Mouse (Mus musculus): Measurements from ENCODE around the gene Cdc14a. TPM values are rescaled to one million over a fixed set of nuclear protein-coding genes. Genes with fewer than 3 reads are reported as not detected.
A peak's percentile ranks its signal among the peaks of the same experiment; 100 is the strongest.
"Not testable (repeated sequence)": the region's sequence is repeated elsewhere in the genome, so short reads cannot be mapped to it uniquely, and the experiment has no call there.

The Cdc14a gene
- polyA plus RNA-seq, 3 experiments from 2014 or later: 10.1 to 13.1 (median 12.5) TPM

GRCm38 (mm10) chr3:116368868-116369437 lies 54.9 kb downstream of the Cdc14a start:
- ATAC-seq: peak; percentile 23

GRCm38 (mm10) chr3:116366125-116366524 lies 57.7 kb downstream of the Cdc14a start:
- no peak for ATAC-seq

- no peak for ATAC-seq
Measured at GRCm38 (mm10) chr3:116361906-116362305, 61.9 kb downstream of the Cdc14a start.

GRCm38 (mm10) chr3:116361101-116361500 lies 62.7 kb downstream of the Cdc14a start:
- ATAC-seq: no peak

DNA sequence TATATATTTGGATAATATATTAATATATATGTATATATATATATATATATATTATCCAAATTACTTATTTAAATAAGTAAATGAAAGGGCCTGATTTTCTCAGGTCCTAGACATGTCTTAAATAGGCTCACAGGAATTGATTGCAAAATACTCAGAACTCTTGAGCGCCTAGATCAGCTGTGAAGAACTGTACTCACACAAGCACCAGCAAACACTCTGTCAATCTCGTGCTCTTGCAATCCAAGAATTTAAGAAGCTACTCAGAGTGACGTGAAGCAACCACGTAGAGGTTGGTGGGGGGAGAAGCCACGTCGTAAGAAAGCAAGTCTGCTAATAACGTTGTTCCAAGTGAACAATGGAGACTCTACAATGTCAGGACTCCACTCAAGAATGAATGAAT lies 66.0 kb downstream of the Cdc14a start:
- ATAC-seq: no peak

DNA sequence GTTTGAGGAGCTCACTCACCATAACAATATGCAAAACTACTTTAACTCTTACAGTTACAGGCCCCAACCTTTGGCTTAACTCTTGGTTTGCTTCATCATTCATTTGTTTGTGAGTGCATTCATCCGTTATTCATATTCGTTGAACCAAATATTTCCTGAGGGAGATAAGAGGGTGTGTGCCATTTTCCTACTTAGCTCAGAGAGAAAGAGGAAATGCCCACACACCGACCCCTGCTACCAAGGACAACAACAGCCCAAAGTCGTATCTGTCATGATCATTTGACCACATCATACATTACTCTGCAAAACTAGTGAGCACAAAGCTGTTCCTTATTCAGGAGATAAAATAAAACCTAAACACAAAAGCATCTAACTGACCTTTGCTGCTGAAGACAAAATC lies 66.7 kb downstream of the Cdc14a start:
- no peak for ATAC-seq

GRCm38 (mm10) chr3:116355026-116355788 lies 68.6 kb downstream of the Cdc14a start:
- no peak for ATAC-seq

GRCm38 (mm10) chr3:116352486-116352885 lies 71.3 kb downstream of the Cdc14a start:
- no peak for ATAC-seq

GRCm38 (mm10) chr3:116350389-116350967 lies 73.4 kb downstream of the Cdc14a start:
- ATAC-seq: no peak

- ATAC-seq: not testable (repeated sequence)
Measured at GRCm38 (mm10) chr3:116347571-116347970, 76.3 kb downstream of the Cdc14a start.

- ATAC-seq: no peak
Measured at GRCm38 (mm10) chr3:116345245-116345644, 78.6 kb downstream of the Cdc14a start.

GRCm38 (mm10) chr3:116342251-116342650 lies 81.6 kb downstream of the Cdc14a start:
- no peak for ATAC-seq

GRCm38 (mm10) chr3:116340950-116341624 lies 82.7 kb downstream of the Cdc14a start:
- peak; percentile 91 for ATAC-seq

DNA sequence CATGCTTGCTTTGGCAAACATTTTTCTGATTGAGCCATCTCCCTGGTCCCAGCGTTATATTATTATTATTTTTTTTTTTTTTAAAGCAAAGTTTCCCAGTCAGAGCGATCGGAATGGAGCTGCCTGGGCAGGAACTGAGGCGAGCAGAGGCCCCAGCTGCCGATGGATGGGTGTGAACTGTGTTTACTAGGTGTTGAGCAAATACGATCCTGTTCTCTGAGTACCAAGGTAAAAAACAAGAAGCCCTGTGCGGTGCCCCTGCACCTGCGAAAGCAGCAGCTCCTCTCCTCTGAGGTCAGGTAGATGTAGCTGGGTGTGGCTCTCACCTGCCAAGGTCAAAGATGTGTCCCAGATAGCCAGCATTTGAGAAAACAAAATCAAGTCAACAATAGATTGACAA lies 83.6 kb downstream of the Cdc14a start:
- no peak for ATAC-seq

GRCm38 (mm10) chr3:116338616-116339015 lies 85.2 kb downstream of the Cdc14a start:
- ATAC-seq: no peak

DNA sequence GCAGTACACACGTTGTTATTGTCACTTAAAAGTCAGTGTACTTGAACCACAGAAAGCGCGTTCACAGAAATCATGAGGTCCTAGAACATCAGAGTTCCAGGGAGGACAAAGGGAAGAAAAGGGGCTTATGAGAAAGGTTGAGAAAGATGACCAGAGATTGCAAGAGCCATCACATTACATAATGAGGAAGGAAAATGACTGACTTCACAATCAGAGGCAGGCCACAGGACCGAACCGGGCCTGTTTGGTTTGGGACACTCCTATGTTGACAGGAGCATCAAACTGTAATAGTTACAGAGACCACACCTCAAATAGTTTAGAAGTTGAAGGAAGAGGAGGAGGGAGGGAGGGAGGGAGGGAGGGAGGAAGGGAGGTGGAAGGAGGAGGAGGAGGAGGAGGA lies 86.0 kb downstream of the Cdc14a start:
- no peak for ATAC-seq

DNA sequence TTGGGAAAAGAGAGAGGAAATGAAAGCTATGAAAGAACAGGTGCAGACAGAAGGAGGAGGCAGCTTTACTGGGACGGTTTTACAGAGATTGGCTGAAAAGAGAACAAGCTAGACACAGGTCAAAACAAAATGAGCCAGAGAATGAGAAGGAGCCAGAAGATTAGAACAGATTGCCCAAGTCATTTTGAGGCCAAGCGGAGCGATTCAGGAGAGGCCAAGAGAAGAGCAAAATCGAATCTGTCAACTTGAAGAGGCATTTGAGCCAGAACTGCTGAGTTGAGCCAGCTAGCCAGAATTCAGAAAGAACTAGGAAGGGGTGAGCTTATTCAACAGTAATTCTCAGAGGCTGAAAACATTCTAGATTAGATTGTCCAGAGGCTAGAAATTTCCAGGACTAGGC lies 88.8 kb downstream of the Cdc14a start:
- no peak for ATAC-seq

GRCm38 (mm10) chr3:116333711-116334110 lies 90.1 kb downstream of the Cdc14a start:
- ATAC-seq: no peak

DNA sequence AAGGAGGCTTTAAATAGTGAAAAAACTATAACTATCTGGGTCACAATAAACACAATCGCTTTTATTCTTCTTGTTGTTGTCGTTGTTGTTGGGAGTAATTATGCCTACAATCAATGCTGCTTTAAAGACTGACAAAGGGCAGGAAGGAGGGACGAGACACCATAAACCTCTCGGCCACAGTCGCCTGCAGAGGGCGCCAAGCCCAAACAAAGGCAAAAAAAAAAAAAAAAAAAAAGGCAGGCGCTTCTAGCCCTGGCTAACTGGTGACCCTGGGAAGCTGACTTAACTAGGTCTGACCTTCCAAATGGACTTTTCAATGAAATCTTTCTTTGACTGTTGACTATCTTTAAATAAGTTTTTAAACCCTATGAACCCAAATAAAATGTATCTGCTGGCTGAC lies 90.6 kb downstream of the Cdc14a start:
- ATAC-seq: no peak

GRCm38 (mm10) chr3:116331811-116332464 lies 91.9 kb downstream of the Cdc14a start:
- peak; percentile 82 for ATAC-seq

- no peak for ATAC-seq
Measured at GRCm38 (mm10) chr3:116329976-116330375, 93.9 kb downstream of the Cdc14a start.

GRCm38 (mm10) chr3:116329023-116329762 lies 94.6 kb downstream of the Cdc14a start:
- ATAC-seq: no peak
